Mouse (Mus musculus) hematopoietic multipotent progenitor cell, adult 10-12 weeks (in vitro differentiated cells): ENCODE results near the gene Kdm5d. TPM values are rescaled to one million over a fixed set of nuclear protein-coding genes. Genes with fewer than 3 reads are reported as not detected.

Experiments used
- polyA plus RNA-seq: library from polyadenylated mRNA; stranded (reverse); fragments of >175 nt; gene quantifications from 2 replicates; pipeline ENCODE4 v1.2.3, GENCODE M21; 2012; ENCODE audit warnings: low replicate concordance

Gene Kdm5d
- 2.2 TPM in 1 of 2 replicates, not detected in the other for polyA plus RNA-seq

GRCm38 (mm10) chrY:897393-898227 lies at the start of gene Kdm5d:
TSS of gene Kdm5d (plus strand) at chrY:897788.

Other genes with a start within 250 kb of the Kdm5d start
- not detected in 2 replicates for gene Zfy1, start 100.4 kb upstream of the Kdm5d start, polyA plus RNA-seq
- not detected in 2 replicates for gene Uba1y, start 79.1 kb upstream of the Kdm5d start, polyA plus RNA-seq
- gene Eif2s3y, start 112.8 kb downstream of the Kdm5d start, polyA plus RNA-seq: 4.8 TPM in 1 of 2 replicates, not detected in the other